Mouse (Mus musculus): ENCODE data around the gene Cisd2.

The Cisd2 gene

DNA sequence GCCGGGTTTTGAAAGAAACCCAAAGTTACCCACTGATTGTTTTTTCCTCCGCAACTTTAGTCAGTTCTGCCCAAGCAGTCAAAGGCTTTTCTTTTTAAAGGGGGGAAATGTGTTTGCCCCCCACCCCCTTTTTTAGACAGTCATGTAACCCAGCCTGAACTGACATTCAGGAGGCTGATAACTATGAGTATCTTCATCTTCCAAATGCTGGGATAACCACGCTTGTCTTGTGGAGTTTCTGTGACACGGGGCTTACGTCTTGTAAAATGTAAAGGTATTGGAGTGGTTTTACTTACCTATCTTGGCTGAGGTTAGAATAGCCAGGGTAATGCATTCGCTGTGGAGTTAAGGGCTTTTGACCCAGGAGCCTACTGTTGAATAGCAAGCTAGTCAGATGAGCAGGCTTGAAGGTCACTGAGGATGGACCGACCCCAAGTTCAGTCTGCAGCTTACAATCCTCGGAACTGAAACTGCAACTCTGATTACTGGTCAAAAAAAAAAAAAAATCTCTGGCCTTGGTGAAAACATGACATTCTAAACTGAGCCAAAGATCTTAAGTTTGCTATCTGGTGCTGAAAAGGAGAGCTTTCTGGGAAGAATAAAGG is at the start of gene Cisd2:
Cisd2 (minus strand) TSS at position 318 of the 605 bp plus-strand sequence.
- CTCF ChIA-PET = interaction anchor here (0.6 to 0.8 kb wide), 3 partner anchors 9 to 230 kb away, joined by 3 to 5 read pairs (median 3); no protein-coding TSS in a partner anchor

DNA sequence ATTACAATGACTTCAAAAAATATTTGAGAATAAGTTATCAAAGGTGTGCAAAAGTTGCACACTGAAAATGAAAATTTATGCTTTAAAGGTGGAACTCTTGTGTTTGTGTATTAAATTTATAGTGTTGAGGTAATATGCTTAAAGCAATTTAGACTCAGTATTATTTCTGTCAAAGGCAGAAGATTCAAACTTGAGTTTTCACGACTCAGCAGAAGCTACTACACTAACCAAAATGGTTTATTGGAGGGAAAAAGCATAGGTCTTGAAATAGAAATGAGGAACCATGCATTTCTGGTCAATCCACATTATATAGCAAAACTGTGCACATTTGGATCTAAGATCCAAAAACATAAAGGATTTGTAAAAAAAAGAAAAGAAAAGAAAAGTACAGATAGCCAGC is 47.1 kb upstream of the Cisd2 start:
- CTCF ChIA-PET = no interaction called here

DNA sequence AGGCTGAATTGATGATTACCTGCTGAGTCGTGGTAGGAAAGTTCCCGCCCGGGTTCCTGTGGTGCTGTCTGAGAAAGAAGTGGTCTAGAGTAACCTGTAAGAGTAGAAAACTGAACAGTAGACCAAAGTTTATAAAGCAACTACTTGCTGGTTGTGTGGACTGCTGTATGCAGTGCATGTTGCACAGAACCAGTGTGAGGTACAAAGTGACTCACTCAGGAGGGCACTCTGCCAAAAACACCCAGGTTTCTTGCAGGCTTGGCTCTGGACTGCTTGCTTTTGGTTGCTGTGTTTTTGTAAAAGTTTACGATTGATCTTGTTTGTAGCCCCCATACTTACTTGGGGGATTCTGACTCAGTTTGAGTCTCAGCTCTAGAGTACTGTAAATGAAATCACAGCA is 46.2 kb upstream of the Cisd2 start:
- CTCF ChIA-PET = no interaction called here

DNA sequence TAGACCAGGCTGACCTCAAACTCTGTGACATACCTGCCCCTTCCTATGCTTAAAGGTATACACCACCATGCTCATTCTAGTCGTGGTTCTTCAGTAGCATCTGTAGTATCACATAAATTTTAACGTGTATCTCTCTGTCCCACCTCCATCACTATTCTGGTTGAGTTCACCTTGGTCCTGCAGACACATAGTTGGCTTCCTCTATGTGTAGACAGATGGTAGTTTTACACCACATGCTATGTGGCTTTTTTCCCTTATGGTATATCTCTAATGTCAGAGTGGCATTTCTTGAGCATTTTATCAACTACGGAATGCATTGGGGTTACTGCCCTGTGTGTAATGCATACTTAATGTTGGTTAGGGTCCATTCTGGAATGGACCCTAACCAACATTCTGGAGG is 45.4 kb upstream of the Cisd2 start:
- CTCF ChIA-PET = no interaction called here

DNA sequence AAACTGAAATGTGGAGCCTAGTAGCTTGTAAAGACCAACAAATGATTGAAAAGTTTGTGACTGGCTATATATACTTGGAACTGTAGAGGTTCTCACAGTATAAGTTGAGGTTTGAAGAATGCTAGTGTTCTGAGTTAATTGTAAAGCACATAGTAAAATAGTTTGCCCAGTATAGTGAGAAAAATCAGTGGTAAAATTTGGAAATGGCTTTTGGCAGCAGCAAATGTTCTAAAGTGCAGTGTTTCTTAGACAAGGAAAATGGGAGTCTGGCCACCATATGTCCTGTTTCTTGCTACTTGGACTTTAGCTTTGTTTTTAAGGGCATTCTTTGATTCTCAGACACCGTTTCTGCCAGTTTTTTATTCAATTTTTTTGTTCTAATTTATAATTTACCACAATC is 44.7 kb upstream of the Cisd2 start:
- CTCF ChIA-PET = no interaction called here

DNA sequence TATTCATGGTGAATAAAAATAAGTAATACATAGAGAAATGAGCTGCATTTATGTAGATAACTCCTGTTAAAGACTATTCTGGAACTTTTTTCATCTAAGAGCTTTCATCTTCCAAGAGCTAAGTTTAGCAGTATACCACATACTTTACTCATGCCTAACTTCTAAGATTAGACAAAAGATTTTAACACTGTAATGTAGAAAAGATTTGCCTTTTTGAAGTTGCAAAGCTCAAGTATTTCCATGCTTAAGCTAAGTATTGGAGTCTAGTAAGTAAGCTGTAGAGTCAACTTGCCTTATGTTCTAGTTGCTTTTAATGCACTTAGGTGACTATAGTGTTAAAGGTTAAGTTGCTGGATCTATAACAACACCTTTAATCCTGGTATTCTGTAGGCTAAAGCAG is 35.3 kb upstream of the Cisd2 start:
- CTCF ChIA-PET = interaction anchor here (0.6 kb wide), 1 partner anchor 635 kb away, joined by 3 read pairs; no protein-coding TSS in a partner anchor

DNA sequence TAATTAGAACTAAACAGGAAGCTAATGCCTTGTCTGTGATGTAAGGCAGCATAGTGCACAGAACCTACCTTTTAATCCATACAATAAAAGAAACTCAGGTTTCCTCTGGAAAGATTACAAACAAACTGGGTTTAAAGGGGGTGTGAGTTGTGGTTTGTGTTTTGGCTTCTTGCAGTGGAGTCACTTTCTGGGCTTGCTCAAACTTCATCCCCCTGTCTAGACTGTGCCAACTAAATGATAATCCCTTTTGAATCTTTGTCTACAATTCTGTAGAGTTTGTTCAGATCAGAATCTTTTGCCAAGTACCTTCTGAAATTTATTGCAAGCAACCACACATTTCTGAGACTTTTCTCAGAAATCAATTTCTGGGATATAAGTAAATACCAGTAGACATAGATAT is 21.2 kb upstream of the Cisd2 start:
- CTCF ChIA-PET = no interaction called here

DNA sequence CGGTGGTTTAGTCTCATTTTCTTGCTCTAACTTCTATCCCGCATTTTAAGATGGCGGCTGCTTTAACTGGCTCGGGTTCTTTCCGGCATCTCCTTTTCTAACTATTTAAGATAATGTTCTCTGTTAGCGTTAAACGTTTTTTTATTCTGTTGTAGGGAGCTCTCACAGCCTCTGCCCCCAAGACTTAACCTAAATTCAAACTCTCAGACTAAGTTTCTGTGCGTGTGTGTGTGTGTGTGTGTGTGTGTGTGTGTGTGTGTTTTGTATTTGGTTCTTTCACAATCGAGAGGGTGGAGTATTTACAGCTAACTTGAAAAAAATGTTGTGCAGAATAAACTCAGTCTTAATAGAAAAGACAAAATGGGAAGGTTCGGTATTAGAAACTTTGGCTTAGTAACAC is 16.9 kb upstream of the Cisd2 start:
- CTCF ChIA-PET = interaction anchor here (0.6 kb wide), 1 partner anchor 15 kb away, joined by 5 read pairs; no protein-coding TSS in a partner anchor

DNA sequence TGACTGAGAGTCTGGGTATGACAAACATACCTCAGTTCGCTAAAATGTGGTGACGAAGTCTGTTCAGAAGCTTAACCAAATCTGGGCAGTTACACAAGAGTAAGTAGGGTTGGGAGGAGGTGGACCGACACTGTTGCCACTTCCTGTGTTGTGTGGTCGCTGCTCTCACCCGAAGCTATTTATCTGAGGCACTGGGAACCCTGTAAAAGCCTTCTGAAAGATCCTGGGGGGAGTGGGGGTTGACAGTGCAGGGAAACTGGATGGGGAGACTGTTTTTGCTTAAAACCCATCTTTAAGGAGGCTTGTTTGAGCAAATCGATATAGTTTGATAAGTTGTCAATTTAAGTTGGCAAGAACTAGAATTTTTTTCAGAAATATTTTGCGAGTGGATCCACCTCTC is 16.5 kb upstream of the Cisd2 start:
- CTCF ChIA-PET = interaction anchor here (0.6 kb wide), 1 partner anchor 15 kb away, joined by 5 read pairs; no protein-coding TSS in a partner anchor

DNA sequence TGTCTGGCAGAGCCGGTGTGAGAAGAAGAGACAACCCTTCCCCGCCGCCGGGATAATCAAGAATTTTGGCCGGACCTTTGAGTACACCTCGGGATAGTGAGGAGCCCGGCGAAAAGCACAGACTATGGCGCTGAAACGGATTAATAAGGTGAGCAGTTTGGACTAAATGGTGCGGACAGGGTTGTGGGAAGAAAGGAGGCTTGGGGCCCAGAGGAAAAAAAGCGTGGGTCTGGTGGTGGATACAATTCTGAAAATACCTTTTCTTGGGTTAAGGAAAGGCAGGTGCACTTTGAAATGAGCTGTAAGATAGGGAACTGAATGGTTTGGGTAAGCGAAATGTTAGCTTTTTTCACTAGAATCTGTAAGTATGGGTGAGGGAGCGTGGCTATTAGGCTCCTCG is 15.9 kb upstream of the Cisd2 start:
- CTCF ChIA-PET = no interaction called here

DNA sequence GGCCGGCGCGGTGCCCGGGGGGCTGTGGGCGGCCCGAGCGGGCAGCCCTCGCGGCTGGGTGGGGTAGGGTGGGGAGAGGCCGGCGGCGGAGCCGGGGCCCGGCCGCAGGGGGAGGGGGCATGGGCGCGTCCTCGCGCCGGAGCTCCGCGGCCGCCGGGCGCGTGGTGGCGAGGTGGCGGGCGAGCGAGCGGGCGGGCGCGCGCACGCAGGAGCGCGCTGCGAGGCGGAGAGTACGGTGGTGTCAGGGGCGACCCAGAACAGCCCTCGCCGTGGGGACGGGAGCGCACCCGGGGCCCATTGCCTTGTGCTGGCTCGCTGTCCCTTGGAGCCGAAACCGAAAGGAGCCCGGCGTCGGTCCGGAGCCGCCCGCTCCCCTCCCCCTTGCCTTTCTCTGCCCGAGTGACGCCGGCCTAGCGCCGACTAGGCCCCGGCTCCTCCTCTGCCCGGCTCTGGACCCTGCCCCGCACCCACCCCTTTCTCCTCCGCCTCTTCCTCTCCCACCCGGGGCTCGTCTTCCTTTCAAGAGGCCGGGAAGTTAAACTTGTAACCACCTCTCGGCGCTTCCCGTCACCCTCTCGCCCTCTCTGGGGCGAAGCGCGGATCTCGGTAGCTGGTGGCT is 15.3 kb upstream of the Cisd2 start:
- CTCF ChIA-PET = interaction anchor here (2.9 kb wide), 1 partner anchor 11 kb away, joined by 9 read pairs; no protein-coding TSS in a partner anchor

DNA sequence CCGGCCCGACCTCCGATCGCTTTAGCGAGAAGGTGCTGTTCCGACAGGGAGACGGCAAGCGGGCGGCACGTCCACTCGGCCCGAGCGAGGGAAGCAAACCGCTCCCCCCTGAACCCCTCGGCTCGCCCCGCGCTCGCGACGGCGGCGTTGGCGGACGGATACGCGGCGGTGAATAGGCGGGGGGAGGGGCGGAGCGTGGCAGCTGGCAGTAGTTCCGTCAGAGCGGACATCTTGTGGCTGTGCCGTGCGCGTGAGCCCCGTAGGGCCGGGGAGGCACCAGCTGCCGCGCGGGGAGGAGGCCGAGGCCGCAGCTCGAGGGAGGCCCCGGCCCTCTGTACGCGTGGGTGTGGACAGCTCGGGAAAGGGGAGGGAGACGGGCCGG is 14.8 kb upstream of the Cisd2 start:
- CTCF ChIA-PET = interaction anchor here (2.9 kb wide), 1 partner anchor 11 kb away, joined by 9 read pairs; no protein-coding TSS in a partner anchor

DNA sequence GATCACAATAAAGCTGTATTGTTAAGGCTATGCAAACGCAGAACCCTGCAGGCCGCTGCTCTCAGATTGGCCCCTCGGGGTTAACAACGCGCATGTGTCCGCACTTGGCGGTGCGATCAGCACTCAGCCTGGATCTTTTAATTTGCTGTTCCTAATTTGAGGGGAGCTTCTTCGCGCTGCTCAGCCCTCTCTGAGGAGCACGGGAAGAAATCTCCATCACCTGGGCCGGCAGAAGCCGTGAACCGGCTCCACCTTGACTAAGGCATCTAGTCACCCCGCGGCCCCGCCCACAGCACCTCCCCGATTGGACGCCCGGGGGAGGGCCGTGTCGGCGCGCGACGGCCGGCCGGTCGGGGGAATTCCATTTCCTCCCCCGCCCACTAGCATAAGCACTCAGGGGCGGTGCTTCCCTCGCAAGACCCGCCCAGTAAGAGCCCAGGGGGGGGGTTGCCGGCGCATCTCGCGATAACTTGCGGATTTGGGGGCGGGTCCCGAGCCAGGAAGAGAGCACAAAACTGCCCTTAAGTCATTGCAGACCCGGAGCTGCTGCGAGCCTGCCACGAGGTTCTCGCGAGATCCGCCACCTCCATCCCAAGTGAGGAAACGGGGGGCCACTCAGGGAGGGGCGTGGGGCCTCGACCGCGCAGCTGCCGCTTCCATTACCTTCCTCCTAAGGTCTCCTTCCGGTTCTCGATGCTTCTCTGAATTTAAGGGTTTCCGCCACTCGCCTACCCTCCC is 14.2 kb upstream of the Cisd2 start, which contains the start of gene Ube2d3:
Ube2d3 (plus strand) TSS at position 392 of the 738 bp plus-strand sequence.
- CTCF ChIA-PET = interaction anchor here (2.9 kb wide), 1 partner anchor 10 kb away, joined by 9 read pairs; no protein-coding TSS in a partner anchor

DNA sequence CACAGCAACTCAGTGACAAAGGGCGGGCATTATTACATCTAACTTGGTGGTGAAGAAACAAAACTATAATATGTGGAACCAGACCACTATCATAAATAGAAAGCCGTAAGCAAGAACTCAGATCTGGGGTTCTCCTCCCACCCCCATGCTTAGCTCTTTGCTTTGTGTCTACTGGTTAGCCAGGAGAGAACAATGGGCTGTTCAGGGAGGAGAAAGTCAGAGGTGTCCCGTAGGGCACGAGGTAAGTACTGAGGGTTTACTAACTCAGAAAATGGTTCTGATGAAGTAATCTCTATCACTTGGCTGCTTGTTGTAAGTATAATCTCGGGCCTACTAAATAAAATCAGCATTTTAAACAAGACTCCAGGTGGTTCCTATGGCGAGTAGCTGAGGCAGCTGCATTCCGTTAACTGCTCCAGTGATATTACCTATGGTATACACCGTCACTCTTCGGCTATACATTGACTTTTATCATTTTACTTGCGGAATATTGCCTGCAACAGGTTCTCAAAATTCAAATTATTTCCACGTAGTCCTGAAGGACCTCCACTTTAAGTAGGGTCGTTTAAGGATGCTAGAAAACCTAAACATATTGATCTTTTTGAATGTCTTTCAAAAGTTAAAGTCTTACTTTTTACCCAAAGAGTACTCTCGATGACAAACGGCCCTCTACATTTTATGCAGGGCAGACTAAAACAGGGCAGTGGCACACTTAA is 13.3 kb upstream of the Cisd2 start:
- CTCF ChIA-PET = interaction anchor here (2.9 kb wide), 1 partner anchor 10 kb away, joined by 9 read pairs; no protein-coding TSS in a partner anchor

DNA sequence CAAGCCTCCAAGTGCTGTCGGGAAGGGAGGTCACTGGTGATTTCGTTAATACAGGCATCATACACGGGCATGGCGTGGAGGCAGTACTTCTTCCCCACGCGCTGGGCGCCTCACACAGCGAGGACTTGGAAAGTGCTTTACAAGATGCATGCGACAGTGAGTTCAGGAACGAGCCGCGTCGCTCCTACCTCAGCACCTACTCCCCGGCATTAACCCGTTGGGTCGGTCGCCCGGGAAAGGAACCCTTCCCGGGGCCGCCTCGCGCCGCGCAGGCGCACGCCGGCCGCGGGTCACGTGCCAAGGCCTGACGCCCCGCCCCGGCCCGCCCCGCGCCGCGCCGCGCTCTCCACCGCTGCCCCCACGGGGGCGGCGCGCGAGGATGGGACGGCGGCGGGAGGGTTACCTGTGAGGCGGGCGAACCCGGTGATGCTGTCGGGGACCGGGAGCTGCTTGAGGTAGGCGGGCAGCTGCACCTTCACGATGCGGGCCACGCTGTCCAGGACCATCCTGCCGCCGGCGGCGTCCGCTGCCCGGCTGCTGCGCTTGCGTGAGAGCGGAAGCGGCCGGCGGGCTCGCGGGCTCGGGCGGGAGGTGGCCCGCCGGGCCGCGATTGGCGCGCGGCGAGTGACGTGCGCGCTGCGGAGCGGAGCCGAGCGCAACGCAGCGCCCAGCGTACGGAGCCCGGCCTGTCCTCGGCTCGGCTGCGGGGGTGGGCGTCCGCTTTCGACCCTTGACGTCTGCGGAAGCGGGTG is 693 bp downstream of the Cisd2 start:
- CTCF ChIA-PET = interaction anchor here (0.6 to 0.7 kb wide), 2 partner anchors 20 to 231 kb away, joined by 3 to 4 read pairs; no protein-coding TSS in a partner anchor

DNA sequence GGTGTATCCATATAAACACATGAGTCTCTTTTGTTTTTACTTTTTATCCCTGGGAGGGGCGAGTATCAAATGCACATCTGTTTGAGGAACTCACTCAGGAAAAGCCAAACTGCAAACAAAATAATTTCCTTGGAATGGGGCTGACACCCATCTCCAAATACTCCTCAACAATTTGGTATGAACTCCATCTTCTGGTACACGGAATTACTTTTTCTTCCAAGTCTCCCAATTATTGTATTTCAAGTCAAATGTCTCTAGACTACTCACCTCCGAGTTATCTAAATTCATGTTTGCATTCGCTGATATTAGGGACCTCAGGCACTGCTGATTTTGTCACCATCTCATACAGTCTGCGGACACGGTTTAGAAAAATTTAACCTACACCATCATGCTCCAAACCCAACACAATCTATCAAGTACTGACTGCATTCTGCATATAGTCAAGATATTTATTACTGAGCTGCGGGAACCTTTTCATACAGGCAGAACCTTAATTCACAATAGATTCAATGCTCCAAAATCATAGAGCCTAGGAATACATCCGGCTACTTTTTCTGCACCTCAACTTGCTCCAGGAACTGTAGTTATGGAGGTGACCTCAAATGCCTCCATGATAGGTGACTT is 1.4 kb downstream of the Cisd2 start:
- CTCF ChIA-PET = interaction anchor here (0.6 kb wide), 1 partner anchor 21 kb away, joined by 4 read pairs; no protein-coding TSS in a partner anchor

DNA sequence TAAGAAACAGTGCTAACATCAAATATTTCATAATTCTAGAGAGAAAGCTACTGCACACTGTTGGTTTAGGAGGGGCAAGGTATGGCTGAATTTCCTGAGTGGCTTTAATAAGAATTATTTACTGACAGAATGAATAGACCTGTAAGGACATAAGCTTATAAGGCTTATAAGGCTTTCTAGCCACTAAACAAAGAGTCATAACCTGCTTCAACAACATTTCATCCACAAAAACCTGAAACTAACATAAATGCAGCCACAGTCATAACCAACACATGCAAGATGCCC is 2.5 kb downstream of the Cisd2 start:
- CTCF ChIA-PET = no interaction called here

DNA sequence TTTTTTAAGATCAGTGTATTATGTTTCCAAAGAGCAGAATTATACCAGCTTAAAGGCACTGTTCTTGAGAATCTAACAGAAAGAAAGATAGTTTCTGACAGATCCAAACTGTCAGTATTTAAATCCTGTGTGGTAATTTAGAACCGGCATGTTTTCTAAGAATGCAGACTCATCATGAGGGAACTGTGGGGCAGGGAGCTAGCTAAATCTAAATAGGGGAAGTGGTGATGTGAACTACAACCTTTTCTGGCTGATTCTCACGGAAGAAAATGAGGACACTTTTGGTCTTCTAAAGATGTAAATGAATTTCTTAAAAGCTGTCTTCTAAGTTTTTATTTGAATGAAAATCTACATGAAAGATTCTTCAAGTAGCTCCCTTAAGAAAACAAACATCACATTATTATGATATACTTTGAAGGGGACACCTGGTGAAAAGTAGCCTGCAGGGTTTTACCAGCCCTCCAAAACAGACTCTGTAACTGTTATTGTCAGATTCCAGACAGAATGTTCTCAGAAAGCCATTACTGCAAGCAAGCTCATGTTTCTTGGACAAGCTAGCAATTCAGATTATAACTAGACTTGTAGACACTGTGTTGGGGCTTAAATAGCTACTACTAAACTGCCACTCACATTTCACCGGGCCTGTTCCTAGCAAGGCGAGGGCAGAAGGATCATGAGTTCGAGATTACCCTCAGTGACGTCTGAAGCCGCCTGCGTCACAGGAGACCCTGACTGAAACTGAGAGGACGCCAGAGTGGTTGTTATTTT is 3.0 kb downstream of the Cisd2 start:
- CTCF ChIA-PET = interaction anchor here (0.6 kb wide), 1 partner anchor 661 kb away, joined by 5 read pairs; no protein-coding TSS in a partner anchor

DNA sequence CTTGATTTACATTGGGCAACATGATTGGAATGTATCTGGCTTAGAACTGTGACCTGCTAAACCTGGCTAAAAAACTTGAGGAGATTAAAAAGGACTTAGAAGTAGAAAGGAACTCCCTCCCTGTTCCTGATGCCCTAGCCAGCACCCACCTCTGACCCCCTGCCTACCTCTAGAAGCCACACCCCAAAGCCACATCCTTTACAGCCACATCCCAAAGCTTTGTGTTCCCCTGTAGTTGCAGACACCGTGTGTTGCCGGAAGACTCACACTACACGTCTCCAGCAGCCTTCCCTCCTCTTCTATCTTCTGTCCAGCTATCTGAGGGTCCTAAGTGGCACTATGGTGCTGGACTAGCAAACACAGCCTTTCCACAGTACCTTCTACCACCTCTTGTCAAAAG is 5.9 kb downstream of the Cisd2 start:
- CTCF ChIA-PET = interaction anchor here (0.6 to 0.8 kb wide), 2 partner anchors 16 to 64 kb away, joined by 3 read pairs; no protein-coding TSS in a partner anchor

DNA sequence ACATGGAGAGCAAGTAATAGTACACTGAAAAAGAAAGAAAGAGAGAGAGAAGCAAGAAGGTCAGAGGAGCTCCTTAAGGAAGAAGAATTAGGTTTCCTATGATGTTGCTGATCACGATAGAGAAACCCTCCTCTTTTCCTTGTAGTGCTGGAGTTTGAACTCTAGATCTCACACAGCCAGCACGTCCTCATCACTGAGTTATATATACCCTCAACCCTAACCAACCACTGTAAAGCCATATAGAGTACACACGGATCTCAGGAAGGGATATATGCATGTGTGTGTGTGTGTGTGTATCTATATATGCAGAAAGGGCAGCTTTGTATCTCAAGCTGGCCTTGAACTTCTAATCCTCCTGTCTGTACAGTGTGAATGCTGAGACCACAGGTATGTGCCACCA is 6.5 kb downstream of the Cisd2 start:
- CTCF ChIA-PET = interaction anchor here (0.6 kb wide), 1 partner anchor 17 kb away, joined by 3 read pairs; no protein-coding TSS in a partner anchor

All from spleen, embryonic (tissue).